Mouse (Mus musculus) cerebellum, adult 2 months (tissue): ENCODE data around the gene Jup. TPM values are rescaled to one million over a fixed set of nuclear protein-coding genes. Genes with fewer than 3 reads are reported as not detected.
"Not testable (repeated sequence)": the region's sequence is repeated elsewhere in the genome, so short reads cannot be mapped to it uniquely, and the experiment has no call there.

Experiments
- DNase-seq, 2 experiments: peaks; one replicate each; pipeline ENCODE4 v3.0.0; 2021
- H3K27ac ChIP-seq: fragments of 200-500 bp; 2 replicates; pipeline ENCODE4 v1.5.1; 2012; ENCODE audit warnings: low read length, control low read depth, inconsistent platforms; ENCODE audit not compliant: insufficient read depth
- H3K27me3 ChIP-seq: fragments of 200-500 bp; 2 replicates; pipeline ENCODE4 v1.6.1; 2012; ENCODE audit warnings: inconsistent platforms, mild to moderate bottlenecking, low read length, moderate library complexity; ENCODE audit not compliant: control insufficient read depth, insufficient read depth
- H3K4me1 ChIP-seq: fragments of 200-500 bp; 2 replicates; pipeline ENCODE4 v1.6.1; 2011; ENCODE audit warnings: low read length; ENCODE audit not compliant: control insufficient read depth, insufficient read depth
- H3K4me3 ChIP-seq: fragments of 200-500 bp; replicated peaks from 2 replicates; pipeline ENCODE3; 2011; ENCODE audit warnings: mild to moderate bottlenecking, low read depth, low read length, control low read depth; ENCODE audit not compliant: insufficient read depth
- CTCF ChIP-seq: fragments of 200-500 bp; IDR thresholded peaks from 2 replicates; pipeline ENCODE4 v1.5.1; 2011; ENCODE audit warnings: low read depth, mild to moderate bottlenecking, control low read depth, low read length, moderate library complexity, borderline replicate concordance; ENCODE audit not compliant: insufficient read depth
- POLR2A ChIP-seq: fragments of 200-500 bp; IDR thresholded peaks from 2 replicates; pipeline ENCODE4 v1.6.1; 2011; ENCODE audit warnings: low read length, control low read depth, borderline replicate concordance; ENCODE audit not compliant: insufficient read depth
- WGBS: fragments of 180-500 bp; shearing (Covaris S2); methylation state at CpG from one replicate; pipeline ENCODE4 v1.1.7; 2018; 5-methylcytosine and 5-hydroxymethylcytosine counted together
- polyA plus RNA-seq: library from polyadenylated mRNA; depleted of rRNA; stranded (reverse); fragments of >200 nt; gene quantifications from 2 replicates; pipeline ENCODE4 v1.2.3, GENCODE M21; 2012

Jup gene
- polyA plus RNA-seq, 1 experiment, result 127 TPM

DNA sequence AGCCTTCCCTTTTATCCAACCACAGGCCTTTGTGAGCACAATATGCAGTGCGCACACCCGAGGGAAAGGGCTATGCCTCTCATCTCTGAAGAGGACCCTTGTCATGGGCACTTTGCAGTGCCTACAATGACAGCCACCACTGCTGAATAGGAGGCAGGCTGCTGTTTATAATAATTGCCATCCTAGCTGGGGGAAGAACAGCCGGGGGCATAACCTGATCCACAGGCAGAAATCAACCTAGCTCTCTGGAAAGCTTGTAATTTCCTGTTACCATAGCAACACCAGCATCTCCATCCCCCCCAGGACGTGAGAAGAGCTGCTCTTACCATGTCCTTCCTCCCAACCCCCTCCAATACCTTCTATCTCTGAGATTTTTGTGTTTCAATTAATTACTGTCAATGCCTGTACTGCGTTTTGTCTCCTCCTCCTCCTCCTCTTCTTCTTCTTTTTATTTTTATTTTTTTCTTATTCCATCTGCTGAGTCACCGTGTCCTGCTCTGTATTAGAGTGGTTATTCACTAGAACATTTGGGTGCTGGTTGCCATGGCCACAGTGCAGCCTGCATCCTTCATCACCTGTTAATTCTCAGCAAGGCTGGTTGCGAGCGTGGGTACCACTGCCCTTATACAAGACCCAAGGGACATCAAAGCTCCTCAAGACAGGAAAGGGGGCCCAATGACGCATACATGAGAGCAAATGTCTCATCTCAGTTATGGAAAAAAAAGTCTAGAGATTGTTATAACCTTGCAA lies 64.6 kb downstream of the Jup start:
- WGBS, result 50% methylated on average over 9 of the region's 9 CpGs
- H3K4me3 ChIP-seq, result no peak overlapping the region
- H3K27ac ChIP-seq, result no peak overlapping the region
- TF ChIP-seq POLR2A, result no peak
- no peak for TF ChIP-seq CTCF
- H3K4me1 ChIP-seq, result no peaks in the 10 kb centered on the region
- DNase-seq, result no peak
- no peaks in the 10 kb centered on the region for H3K27me3 ChIP-seq

DNA sequence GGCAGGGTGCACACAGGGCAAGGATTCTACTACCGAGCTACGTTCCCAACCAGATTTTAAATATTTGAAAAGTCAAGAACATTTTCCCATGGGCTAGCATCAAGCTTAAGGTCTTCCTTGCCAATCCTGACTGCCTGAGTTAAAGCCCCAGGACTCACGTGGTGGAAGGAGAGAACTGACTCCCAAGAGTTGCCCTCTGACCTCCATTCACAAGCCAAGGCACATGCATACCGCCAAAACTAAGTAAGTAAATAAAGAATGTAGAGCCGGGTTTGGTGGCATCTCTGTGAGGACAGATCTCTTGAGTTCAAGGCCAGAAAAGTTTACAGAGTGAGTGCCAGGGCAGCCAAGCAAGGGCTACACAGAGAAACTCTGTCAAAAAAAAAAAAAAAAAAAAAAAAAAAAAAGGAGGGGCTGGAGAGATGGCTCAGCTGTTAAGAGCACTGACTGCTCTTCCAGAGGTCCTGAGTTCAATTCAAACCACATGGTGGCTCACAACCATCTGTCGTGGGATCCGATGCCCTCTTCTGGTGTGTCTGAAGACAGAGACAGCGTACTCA lies 66.7 kb downstream of the Jup start:
- not testable (repeated sequence) for H3K27me3 ChIP-seq, DNase-seq, H3K4me1 ChIP-seq, H3K27ac ChIP-seq, H3K4me3 ChIP-seq
- WGBS, result 62% methylated on average over 8 of the region's 8 CpGs

GRCm38 (mm10) chr11:100330235-100330634 lies 67.3 kb downstream of the Jup start:
- H3K27ac ChIP-seq, result no peak overlapping the region

DNA sequence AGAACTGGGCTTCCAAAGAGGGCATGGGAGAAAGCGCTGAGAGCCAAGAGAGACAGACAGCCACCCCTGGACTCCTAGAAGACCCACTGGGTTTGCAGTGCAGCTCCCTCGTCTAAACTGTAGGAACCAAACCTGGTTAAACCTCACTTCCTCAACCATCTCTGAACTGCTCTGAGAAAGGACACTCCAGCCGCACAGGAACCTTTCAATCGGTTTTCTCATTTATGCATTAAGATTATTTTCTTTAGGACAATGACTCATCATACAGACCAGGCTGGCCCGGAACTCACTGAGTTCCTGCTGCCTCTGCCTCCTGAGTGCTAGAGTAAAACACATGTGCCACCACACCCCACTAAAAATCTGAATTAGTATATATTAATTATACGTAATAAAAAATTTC lies 69.8 kb downstream of the Jup start:
- WGBS, result 79% methylated on average over 6 of the region's 6 CpGs
- H3K27ac ChIP-seq, result no peak overlapping the region
- DNase-seq, result no peak
- no peak overlapping the region for H3K4me3 ChIP-seq
- no peak for TF ChIP-seq POLR2A
- TF ChIP-seq CTCF, result no peak
- no peaks in the 10 kb centered on the region; the same call in 1 of the 2 replicates for H3K27me3 ChIP-seq
- H3K4me1 ChIP-seq, result no peaks in the 10 kb centered on the region

More at GRCm38 (mm10) chr11:100330235-100330634, 67.3 kb downstream of the Jup start:
- no peak for DNase-seq
- TF ChIP-seq POLR2A (no peak), CTCF (no peak)
- no peaks in the 10 kb centered on the region for H3K4me1 ChIP-seq
- WGBS, result 50% methylated on average over 16 of the region's 16 CpGs
- H3K27me3 ChIP-seq, result no peaks in the 10 kb centered on the region; the same call in 1 of the 2 replicates
- no peak overlapping the region for H3K4me3 ChIP-seq

GRCm38 (mm10) chr11:100327316-100327715 lies 70.2 kb downstream of the Jup start:
- Histone ChIP-seq H3K27ac (no peak overlapping the region), H3K27me3 (no peaks in the 10 kb centered on the region; the same call in 1 of the 2 replicates), H3K4me3 (no peak overlapping the region), H3K4me1 (no peaks in the 10 kb centered on the region)
- 26% methylated on average over 11 of the region's 11 CpGs for WGBS
- no peak for TF ChIP-seq POLR2A
- TF ChIP-seq CTCF, result no peak
- DNase-seq, result no peak

DNA sequence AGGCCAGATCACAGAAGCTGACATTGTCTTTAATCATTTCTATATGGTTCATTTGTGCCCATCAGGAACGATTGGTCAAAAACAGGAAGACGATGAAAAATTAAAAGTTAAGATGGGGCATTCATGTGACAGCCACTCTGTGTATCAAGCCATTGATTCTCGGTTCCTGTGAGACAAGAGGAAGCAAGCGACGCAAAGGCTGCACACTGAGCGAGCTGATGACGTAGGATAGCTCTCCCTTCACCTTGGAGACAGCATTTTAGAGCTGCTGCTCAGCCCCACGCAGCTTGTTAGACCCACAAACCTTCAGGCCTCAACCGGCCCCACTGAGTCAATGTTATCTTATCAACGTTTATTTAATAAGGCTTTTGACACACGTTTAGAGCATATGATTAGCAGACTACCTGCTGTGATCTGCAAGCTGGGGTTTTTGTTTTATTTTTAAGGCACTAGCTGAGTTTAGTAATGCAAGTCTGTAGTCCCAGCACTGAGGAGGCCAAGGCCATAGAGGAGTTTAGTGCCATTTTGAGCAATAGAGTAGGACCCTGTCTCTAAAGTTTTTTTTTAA lies 72.4 kb downstream of the Jup start:
- no peaks in the 10 kb centered on the region; the same call in 1 of the 2 replicates for H3K27me3 ChIP-seq
- no peak for TF ChIP-seq POLR2A
- TF ChIP-seq CTCF, result no peak
- no peaks in the 10 kb centered on the region for H3K4me1 ChIP-seq
- WGBS, result 29% methylated on average over 11 of the region's 11 CpGs
- no peak overlapping the region for H3K4me3 ChIP-seq
- DNase-seq, result no peak
- H3K27ac ChIP-seq, result no peak overlapping the region

DNA sequence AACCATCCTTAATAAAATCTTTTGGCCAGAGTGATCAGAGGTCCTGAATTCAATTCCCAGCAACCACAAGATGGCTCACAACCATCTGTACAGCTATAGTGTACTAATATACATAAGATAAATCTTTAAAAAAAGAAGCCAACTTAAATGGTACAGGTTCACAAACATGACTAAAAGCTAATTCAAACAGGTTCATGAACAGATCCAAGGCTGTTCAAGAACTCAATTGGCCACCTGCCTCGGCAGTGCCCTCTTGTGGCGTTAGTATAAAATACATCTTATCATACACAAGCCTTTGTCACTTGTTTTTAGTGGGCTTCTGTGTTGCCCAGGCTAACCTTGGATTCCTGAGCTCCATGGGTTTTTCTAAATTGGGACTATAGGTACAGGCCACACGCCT lies 74.0 kb downstream of the Jup start:
- Histone ChIP-seq H3K27me3 (no peaks in the 10 kb centered on the region; the same call in 1 of the 2 replicates), H3K4me1 (no peaks in the 10 kb centered on the region), H3K27ac (no peak overlapping the region), H3K4me3 (no peak overlapping the region)
- TF ChIP-seq POLR2A, result no peak
- TF ChIP-seq CTCF, result peak; percentile 61; the same call in 1 of the 2 replicates
- WGBS, result 29% methylated on average over 3 of the region's 3 CpGs
- peak in 1 of 2 experiments; percentile 40 for DNase-seq
